Mouse (Mus musculus) ES-Bruce4 (cell line): ENCODE measurements at regions not wholly inside any gene's neighbourhood (a gene's known extent, or its start where the extent isn't known, plus 50 kb on each side); places are given as distances from the start of the nearest gene placed in this dataset.
A peak's percentile ranks its signal among the peaks of the same experiment; 100 is the strongest.

Experiments used
- H3K27ac ChIP-seq: 2 replicates; pipeline ENCODE4 v1.5.1; 2012; ENCODE audit warnings: low read length, inconsistent platforms; ENCODE audit not compliant: insufficient read depth
- H3K27me3 ChIP-seq: 2 replicates; pipeline ENCODE4 v1.6.1; 2012; ENCODE audit warnings: mild to moderate bottlenecking, low read length, inconsistent platforms; ENCODE audit not compliant: control insufficient read depth, poor library complexity, insufficient read depth, severe bottlenecking
- H3K36me3 ChIP-seq: 2 replicates; pipeline ENCODE4 v1.6.1; 2012; ENCODE audit warnings: inconsistent platforms, mild to moderate bottlenecking, low read length, moderate library complexity; ENCODE audit not compliant: control insufficient read depth, poor library complexity, insufficient read depth, severe bottlenecking
- H3K4me1 ChIP-seq: one replicate; pipeline ENCODE4 v1.8.1; 2011; ENCODE audit warnings: low read length; ENCODE audit not compliant: control insufficient read depth, insufficient read depth
- H3K4me3 ChIP-seq: 2 replicates; pipeline ENCODE4 v1.5.1; 2011; ENCODE audit warnings: low read depth, mild to moderate bottlenecking, low read length
- H3K9ac ChIP-seq: 2 replicates; pipeline ENCODE4 v1.6.1; 2012; ENCODE audit warnings: low read depth, mild to moderate bottlenecking, inconsistent platforms; ENCODE audit not compliant: poor library complexity, severe bottlenecking
- H3K9me3 ChIP-seq: replicated peaks from 2 replicates; pipeline ENCODE4 v1.6.1; 2012; ENCODE audit warnings: mild to moderate bottlenecking, low read length, inconsistent platforms; ENCODE audit not compliant: control insufficient read depth, poor library complexity, insufficient read depth, severe bottlenecking
- CTCF ChIP-seq: IDR thresholded peaks from one replicate; pipeline ENCODE4 v1.8.1; 2011; ENCODE audit warnings: low read depth, low read length
- EP300 ChIP-seq: IDR thresholded peaks from 2 replicates; pipeline ENCODE4 v1.6.1; 2011; ENCODE audit warnings: low read depth, low read length; ENCODE audit not compliant: insufficient read depth
- POLR2A ChIP-seq: IDR thresholded peaks from one replicate; pipeline ENCODE4 v1.8.1; 2011; ENCODE audit warnings: low read length; ENCODE audit not compliant: insufficient read depth

GRCm38 (mm10) chr5:111639476-111640287 is 94.0 kb upstream of the Gm26897 start:
- Histone ChIP-seq H3K27me3 (no peaks in the 10 kb centered on the region), H3K27ac (no peak overlapping the region)

GRCm38 (mm10) chr5:111640976-111641375 is 92.7 kb upstream of the Gm26897 start:
- Histone ChIP-seq H3K9me3 (no peaks in the 10 kb centered on the region), H3K4me1 (no peaks in the 10 kb centered on the region), H3K27me3 (no peaks in the 10 kb centered on the region), H3K4me3 (no peak overlapping the region), H3K36me3 (no peaks in the 10 kb centered on the region), H3K9ac (no peak overlapping the region), H3K27ac (no peak overlapping the region)
- TF ChIP-seq CTCF = no peak
- no peak for TF ChIP-seq POLR2A
- no peak for TF ChIP-seq EP300

More at GRCm38 (mm10) chr5:111639476-111640287, 94.0 kb upstream of the Gm26897 start:
- Histone ChIP-seq H3K4me3 (peak overlapping the region; percentile 47; the same call in 1 of the 2 replicates), H3K36me3 (no peaks in the 10 kb centered on the region), H3K4me1 (no peaks in the 10 kb centered on the region), H3K9me3 (no peaks in the 10 kb centered on the region), H3K9ac (no peak overlapping the region)
- TF ChIP-seq EP300 (no peak), POLR2A (no peak)

- H3K4me1 ChIP-seq = no peaks in the 10 kb centered on the region
- TF ChIP-seq CTCF (peak; percentile 25), POLR2A (no peak), EP300 (no peak)
Observed at GRCm38 (mm10) chr5:111641685-111642084, 92.0 kb upstream of the Gm26897 start.

GRCm38 (mm10) chr5:111644142-111644541 is 89.6 kb upstream of the Gm26897 start:
- no peaks in the 10 kb centered on the region for H3K4me1 ChIP-seq
- no peak overlapping the region for H3K4me3 ChIP-seq
- no peak overlapping the region for H3K27ac ChIP-seq
- H3K27me3 ChIP-seq = no peaks in the 10 kb centered on the region
- no peak overlapping the region for H3K9ac ChIP-seq
- no peaks in the 10 kb centered on the region for H3K36me3 ChIP-seq
- no peaks in the 10 kb centered on the region for H3K9me3 ChIP-seq
- no peak for TF ChIP-seq CTCF
- TF ChIP-seq POLR2A = no peak
- no peak for TF ChIP-seq EP300

More at GRCm38 (mm10) chr5:111641685-111642084, 92.0 kb upstream of the Gm26897 start:
- Histone ChIP-seq H3K4me3 (no peak overlapping the region), H3K9ac (no peak overlapping the region), H3K27ac (no peak overlapping the region), H3K9me3 (no peaks in the 10 kb centered on the region), H3K36me3 (no peaks in the 10 kb centered on the region), H3K27me3 (no peaks in the 10 kb centered on the region)

- Histone ChIP-seq H3K4me1 (no peaks in the 10 kb centered on the region), H3K36me3 (no peaks in the 10 kb centered on the region), H3K9ac (no peak overlapping the region), H3K4me3 (no peak overlapping the region), H3K27me3 (no peaks in the 10 kb centered on the region), H3K9me3 (no peaks in the 10 kb centered on the region), H3K27ac (no peak overlapping the region)
- TF ChIP-seq EP300 = no peak
- no peak for TF ChIP-seq POLR2A
- no peak for TF ChIP-seq CTCF
Observed at GRCm38 (mm10) chr5:111644788-111645187, 88.9 kb upstream of the Gm26897 start.

GRCm38 (mm10) chr5:111647686-111648200 is 86.0 kb upstream of the Gm26897 start:
- no peak overlapping the region for H3K27ac ChIP-seq

More at GRCm38 (mm10) chr5:111647686-111648200, 86.0 kb upstream of the Gm26897 start:
- TF ChIP-seq CTCF (no peak), POLR2A (no peak), EP300 (no peak)
- no peaks in the 10 kb centered on the region for H3K36me3 ChIP-seq
- no peak overlapping the region for H3K9ac ChIP-seq
- no peaks in the 10 kb centered on the region for H3K27me3 ChIP-seq
- H3K9me3 ChIP-seq = no peaks in the 10 kb centered on the region
- no peak overlapping the region for H3K4me3 ChIP-seq
- H3K4me1 ChIP-seq = no peaks in the 10 kb centered on the region
